Mouse (Mus musculus): ENCODE data around the gene Cisd1.

Gene Cisd1

GRCm38 (mm10) chr10:71348637-71349280, 4.0 kb upstream of the Cisd1 start:
- DNase-seq (ENCODE audit: low spot score in 2 of 2), result no peak

GRCm38 (mm10) chr10:71347964-71348636, 3.3 kb upstream of the Cisd1 start:
- DNase-seq (ENCODE audit: low spot score in 2 of 2), result peak; percentile 21 to 39

GRCm38 (mm10) chr10:71347509-71347949, 2.8 kb upstream of the Cisd1 start, which contains the start of gene Ipmk:
Gene Ipmk (plus strand): TSS chr10:71347763.
- DNase-seq (ENCODE audit: low spot score in 2 of 2), result peak; percentile 98

GRCm38 (mm10) chr10:71346722-71347508, 2.2 kb upstream of the Cisd1 start:
- DNase-seq (ENCODE audit: low spot score in 2 of 2), result no peak

DNA sequence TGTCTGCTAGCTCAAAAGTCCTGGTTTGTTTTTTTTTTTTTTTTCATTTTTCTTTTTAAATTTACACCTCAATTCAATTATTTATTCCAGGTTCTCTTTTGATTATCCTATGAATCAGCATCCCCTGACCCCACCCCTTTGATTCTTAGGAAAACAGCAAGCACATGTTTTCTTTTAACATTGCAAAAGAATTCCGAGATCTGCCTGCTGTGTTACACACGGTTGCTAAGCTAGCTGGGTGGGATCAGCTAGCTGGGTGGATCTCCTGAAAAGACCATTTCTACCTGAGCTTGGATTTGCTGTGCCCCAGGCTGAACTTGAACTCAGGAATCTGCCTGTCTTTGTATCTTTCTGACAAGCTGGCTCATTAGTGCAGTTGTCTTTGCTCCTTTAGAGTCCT, 1.4 kb upstream of the Cisd1 start:
- no peak for DNase-seq (ENCODE audit: low spot score in 2 of 2)

GRCm38 (mm10) chr10:71343567-71344265, 1.0 kb downstream of the Cisd1 start:
- DNase-seq (ENCODE audit: low spot score in 2 of 2), result no peak

DNA sequence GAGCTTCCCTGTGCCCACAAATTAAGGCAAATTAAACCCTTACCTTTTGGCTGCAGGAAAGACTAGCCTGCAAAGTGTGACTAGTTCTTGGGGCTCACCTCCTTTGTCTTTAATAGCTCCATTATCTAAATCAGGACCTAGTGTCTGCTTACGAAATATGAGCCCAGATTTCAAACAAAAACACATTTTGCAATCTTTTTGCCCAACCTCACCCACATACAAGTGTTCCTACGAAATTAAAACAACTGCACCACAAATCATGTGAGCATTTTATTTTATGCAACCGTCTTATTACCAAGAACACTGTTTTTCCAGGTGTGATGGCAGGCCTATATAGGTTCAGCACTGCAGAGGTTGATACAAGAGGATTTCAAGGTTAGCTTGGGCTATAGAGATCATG, 1.6 kb downstream of the Cisd1 start:
- DNase-seq (ENCODE audit: low spot score in 2 of 2), result no peak

DNA sequence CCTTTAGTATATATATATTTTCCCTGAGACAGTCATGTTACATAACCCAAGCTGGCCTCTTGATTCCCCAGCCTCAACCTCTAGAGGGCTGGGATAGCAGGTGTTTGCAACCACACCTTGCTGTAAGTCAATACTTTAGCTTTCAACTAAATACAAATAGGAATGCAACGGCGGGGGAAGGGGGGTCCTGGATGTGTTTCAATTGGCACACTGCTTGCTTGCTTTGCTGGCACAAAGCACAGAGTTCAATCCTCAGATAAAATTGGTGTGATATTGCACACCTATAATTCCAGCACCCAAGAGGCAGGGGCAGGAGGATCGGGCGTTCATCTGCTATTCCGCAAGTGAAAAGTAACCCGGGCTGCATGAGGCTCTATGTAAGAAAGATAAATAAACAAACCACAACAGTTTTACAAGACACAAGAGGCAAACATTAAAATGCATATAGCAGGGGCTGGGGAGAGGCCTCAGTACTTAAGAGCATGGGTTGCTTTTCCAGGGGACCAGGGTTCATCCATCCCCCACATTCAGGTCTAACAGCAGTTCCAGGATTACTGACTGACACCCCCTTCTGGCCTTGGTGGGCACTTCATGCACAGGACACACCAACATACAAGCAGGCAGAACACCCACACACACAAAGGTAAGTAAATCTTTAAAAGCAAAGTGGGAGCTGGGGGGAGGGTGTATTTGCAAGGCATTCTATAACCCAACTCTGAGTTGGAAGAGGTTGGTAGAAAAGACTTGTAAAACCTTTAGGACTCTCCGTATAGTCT, 2.5 kb downstream of the Cisd1 start:
- no peak for DNase-seq (ENCODE audit: low spot score in 2 of 2)

DNA sequence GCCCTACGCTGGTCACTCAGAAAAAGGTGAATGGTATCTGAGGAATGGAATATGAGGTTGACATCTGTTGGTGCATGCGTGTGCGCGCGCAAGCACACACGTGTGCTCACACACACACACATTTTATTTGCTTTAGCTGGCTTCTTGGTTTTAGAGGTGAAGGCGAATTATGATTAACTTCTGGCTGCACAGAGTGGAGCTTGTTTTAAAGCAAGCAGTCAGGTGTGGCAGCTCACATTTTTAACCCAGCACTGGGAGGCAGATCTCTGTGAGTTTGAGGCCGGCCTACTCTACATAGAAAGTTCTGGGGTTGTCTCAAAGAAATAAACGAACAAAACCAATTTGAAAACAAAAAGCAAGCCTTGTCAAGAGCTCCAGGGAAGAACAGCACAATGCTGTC, 3.5 kb downstream of the Cisd1 start:
- DNase-seq (ENCODE audit: low spot score in 2 of 2), result no peak

DNA sequence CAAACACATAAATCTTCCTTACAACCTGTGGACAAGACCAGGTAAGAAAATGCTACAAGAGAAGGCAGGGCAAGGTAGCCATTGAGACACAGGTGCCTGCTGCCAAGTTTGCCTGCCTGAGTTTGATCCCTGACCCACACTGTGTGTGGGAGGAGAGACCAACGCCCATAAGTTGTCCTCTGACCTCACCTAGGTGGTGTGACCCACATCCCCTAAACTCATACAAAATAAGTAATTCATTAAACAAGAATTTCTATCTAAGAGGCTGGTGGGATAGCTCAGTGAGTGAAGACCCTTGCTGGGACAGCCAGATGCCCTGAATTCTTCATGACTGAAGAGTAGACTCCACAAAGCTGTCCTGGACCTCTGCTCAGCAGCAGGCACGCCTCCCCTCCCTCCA, 4.6 kb downstream of the Cisd1 start:
- DNase-seq (ENCODE audit: low spot score in 2 of 2), result no peak

GRCm38 (mm10) chr10:71339463-71339862, 5.3 kb downstream of the Cisd1 start:
- no peak for DNase-seq (ENCODE audit: low spot score in 2 of 2)

GRCm38 (mm10) chr10:71338156-71338905, 6.4 kb downstream of the Cisd1 start:
- DNase-seq (ENCODE audit: low spot score in 2 of 2), result no peak

DNA sequence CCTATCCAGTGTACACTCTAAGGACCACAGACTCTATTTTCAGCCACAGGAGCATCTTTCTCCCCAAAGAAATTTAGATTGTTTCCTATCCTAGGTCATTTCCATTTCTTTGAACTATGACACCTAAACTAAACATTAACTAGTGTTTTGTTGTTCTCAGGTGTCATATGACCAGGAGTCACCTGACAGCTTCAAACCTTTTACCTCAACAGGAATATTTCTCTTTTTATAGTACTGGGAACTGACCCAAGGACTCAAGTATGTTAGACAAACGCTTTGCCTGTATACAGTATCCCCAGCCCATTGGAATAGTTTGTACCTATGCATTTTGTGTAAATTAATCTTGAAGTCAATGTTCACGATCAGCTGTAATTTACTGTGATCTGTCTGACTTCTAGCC, 7.0 kb downstream of the Cisd1 start:
- DNase-seq (ENCODE audit: low spot score in 2 of 2), result no peak

GRCm38 (mm10) chr10:71332859-71333258, 11.9 kb downstream of the Cisd1 start:
- no peak for DNase-seq (ENCODE audit: low spot score in 2 of 2)

- no peak for DNase-seq (ENCODE audit: low spot score in 2 of 2)
Measured at GRCm38 (mm10) chr10:71332376-71332775, 12.4 kb downstream of the Cisd1 start.

- DNase-seq (ENCODE audit: low spot score in 2 of 2), result no peak
Measured at GRCm38 (mm10) chr10:71331908-71332307, 12.8 kb downstream of the Cisd1 start.

DNA sequence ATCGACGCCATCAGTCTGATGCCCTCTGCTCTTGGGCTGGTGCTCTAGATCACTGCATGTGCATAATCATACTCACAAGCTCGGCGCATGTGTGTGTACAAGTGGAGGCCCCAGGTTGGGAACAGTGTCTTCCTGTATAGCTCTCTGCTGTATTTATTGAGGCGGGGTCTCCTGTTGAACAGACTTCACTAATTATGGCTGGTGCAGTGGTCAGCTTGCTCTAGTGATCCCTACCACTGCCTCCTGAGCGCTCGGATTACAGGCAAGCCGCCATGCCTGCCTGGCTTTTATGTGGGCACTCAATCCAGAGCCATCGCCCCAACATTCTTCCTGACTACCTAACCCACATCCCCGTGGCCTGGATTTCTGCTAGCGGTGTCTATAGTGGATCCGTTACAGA, 14.7 kb downstream of the Cisd1 start:
- DNase-seq (ENCODE audit: low spot score in 2 of 2), result no peak

DNA sequence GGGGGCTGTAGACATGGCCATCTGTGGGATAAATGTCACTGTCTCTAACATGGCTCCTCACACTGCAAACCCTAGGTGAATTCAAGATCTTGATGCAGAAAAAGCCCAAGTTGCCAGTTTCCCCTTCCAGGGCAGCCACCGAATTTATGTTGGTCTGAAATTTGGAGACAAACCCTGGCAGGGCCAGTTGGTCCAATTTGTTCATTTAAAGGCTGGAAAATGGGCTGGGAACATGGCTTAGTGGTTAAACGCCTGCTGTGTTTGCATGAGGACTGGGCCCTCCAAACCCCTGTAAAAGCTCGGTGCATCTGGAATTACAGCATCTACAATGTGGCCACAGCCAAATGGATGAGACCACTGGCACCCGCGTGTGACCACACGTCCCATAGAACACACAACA, 15.5 kb downstream of the Cisd1 start:
- no peak for DNase-seq (ENCODE audit: low spot score in 2 of 2)

GRCm38 (mm10) chr10:71328870-71329269, 15.9 kb downstream of the Cisd1 start:
- DNase-seq (ENCODE audit: low spot score in 2 of 2), result no peak

GRCm38 (mm10) chr10:71328382-71328781, 16.4 kb downstream of the Cisd1 start:
- no peak for DNase-seq (ENCODE audit: low spot score in 2 of 2)

- DNase-seq (ENCODE audit: low spot score in 2 of 2), result no peak
Measured at GRCm38 (mm10) chr10:71327386-71327785, 17.4 kb downstream of the Cisd1 start.

All from spleen, postnatal 36 days (tissue).